In genomic region chr9:30723364-30724070, GRCm38 (mm10) we compare ENCODE assay signal across 7 mouse cellular contexts.
"Had no signal": no experiment of that assay in that cellular context is flagged by ENCODE, and none has a peak within 500 bp of the region (broad histone marks: within the 10 kb centered on the region; RNA-seq: fewer than 3 reads in every experiment).

No protein-coding gene starts in this region.

- ATAC-seq: liver, embryonic 12.5 days; midbrain, embryonic 13.5 days had no signal

- DNase-seq: kidney, adult 9 months; kidney, postnatal 36 days; layer of hippocampus, adult 9-11 months; layer of hippocampus, postnatal 36 days; right cerebral cortex, postnatal 14 days had no signal
